In the genomic region with DNA sequence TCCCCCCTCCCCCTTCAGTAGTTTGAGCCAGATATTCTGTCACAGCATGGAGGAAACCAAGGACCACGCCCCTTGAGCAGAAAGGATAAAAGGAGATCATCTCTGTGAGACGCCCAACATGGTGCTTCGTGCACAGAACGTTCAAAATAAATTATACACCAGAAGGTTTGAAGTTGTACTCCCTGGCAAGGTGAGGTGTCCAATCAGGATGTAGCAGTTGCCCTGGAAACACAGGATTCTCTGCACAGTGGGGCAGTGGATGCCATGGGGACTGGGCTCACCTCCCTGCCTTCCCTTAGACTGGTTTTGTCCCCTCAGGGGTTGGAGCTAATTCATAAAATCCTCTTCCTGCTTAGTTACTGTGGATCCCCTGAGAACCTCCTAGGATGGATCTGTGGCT, we compare ENCODE assay signal across 17 mouse cellular contexts.
"Had no signal": no experiment of that assay in that cellular context is flagged by ENCODE, and none has a peak within 500 bp of the region (broad histone marks: within the 10 kb centered on the region; RNA-seq: fewer than 3 reads in every experiment).

No protein-coding gene starts in this region.

- H3K27me3 ChIP-seq: limb, embryonic 13.5 days; liver, embryonic 12.5 days; liver, embryonic 15.5 days; lung, embryonic 15.5 days had no signal

- H3K4me2 ChIP-seq: limb, embryonic 13.5 days; liver, embryonic 12.5 days; liver, embryonic 15.5 days; lung, embryonic 15.5 days; midbrain, embryonic 12.5 days had no signal

- ATAC-seq: intestine, embryonic 16.5 days; liver, embryonic 12.5 days had no signal

- H3K4me3 ChIP-seq: limb, embryonic 10.5 days; limb, embryonic 13.5 days; liver, embryonic 12.5 days; liver, embryonic 15.5 days; lung, embryonic 15.5 days; midbrain, embryonic 12.5 days had no signal

- H3K36me3 ChIP-seq: limb, embryonic 10.5 days; limb, embryonic 13.5 days; liver, embryonic 12.5 days; liver, embryonic 15.5 days; lung, embryonic 15.5 days; midbrain, embryonic 12.5 days had no signal

- H3K4me1 ChIP-seq: limb, embryonic 10.5 days; limb, embryonic 13.5 days; liver, embryonic 15.5 days had no signal

- DNase-seq: kidney, adult 18-20 months; kidney, adult 9 months; kidney, postnatal 14 days; kidney, postnatal 4 days; liver; lung, adult 18-20 months; lung, postnatal 10 days; lung, postnatal 36 days; thymus, adult 18-20 months; thymus, postnatal 36 days had no signal

- H3K9me3 ChIP-seq: limb, embryonic 10.5 days; limb, embryonic 13.5 days; liver, embryonic 12.5 days; liver, embryonic 15.5 days; lung, embryonic 15.5 days; midbrain, embryonic 12.5 days had no signal

- H3K9ac ChIP-seq: limb, embryonic 13.5 days; liver, embryonic 12.5 days; liver, embryonic 15.5 days; lung, embryonic 15.5 days; midbrain, embryonic 12.5 days had no signal

- H3K27ac ChIP-seq: limb, embryonic 10.5 days; limb, embryonic 13.5 days; liver, embryonic 12.5 days; liver, embryonic 15.5 days; lung, embryonic 15.5 days; midbrain, embryonic 12.5 days had no signal
